Mouse (Mus musculus) testis, adult 2 months (tissue): ENCODE data around the gene Tmem88. TPM values are rescaled to one million over a fixed set of nuclear protein-coding genes. Genes with fewer than 3 reads are reported as not detected.

Experiments
- H3K27ac ChIP-seq: fragments of 200-500 bp; 2 replicates; pipeline ENCODE4 v1.5.1; 2012; ENCODE audit warnings: low read depth, low read length; ENCODE audit not compliant: control insufficient read depth, insufficient read depth
- H3K27me3 ChIP-seq: fragments of 200-500 bp; 2 replicates; pipeline ENCODE4 v1.6.1; 2012; ENCODE audit warnings: mild to moderate bottlenecking, low read length, moderate library complexity; ENCODE audit not compliant: control insufficient read depth, insufficient read depth
- H3K36me3 ChIP-seq: fragments of 200-500 bp; 2 replicates; pipeline ENCODE4 v1.6.1; 2012; ENCODE audit warnings: mild to moderate bottlenecking, low read length; ENCODE audit not compliant: control insufficient read depth, insufficient read depth
- H3K4me1 ChIP-seq: fragments of 200-500 bp; 2 replicates; pipeline ENCODE4 v1.6.1; 2012; ENCODE audit warnings: low read length; ENCODE audit not compliant: control insufficient read depth, insufficient read depth
- H3K4me3 ChIP-seq: fragments of 200-500 bp; 2 replicates; pipeline ENCODE4 v1.5.1; 2012; ENCODE audit warnings: low read depth, mild to moderate bottlenecking, low read length, moderate library complexity, mixed read lengths; ENCODE audit not compliant: control insufficient read depth
- CTCF ChIP-seq: fragments of 200-500 bp; IDR thresholded peaks from 2 replicates; pipeline ENCODE4 v1.5.1; 2012; ENCODE audit warnings: low read depth, mild to moderate bottlenecking, inconsistent platforms, low read length, moderate library complexity; ENCODE audit not compliant: control insufficient read depth, insufficient read depth, insufficient replicate concordance
- POLR2A ChIP-seq: fragments of 200-500 bp; IDR thresholded peaks from 2 replicates; pipeline ENCODE4 v1.6.1; 2012; ENCODE audit warnings: low read depth, mild to moderate bottlenecking, inconsistent platforms, low read length, moderate library complexity; ENCODE audit not compliant: control insufficient read depth
- polyA plus RNA-seq: library from polyadenylated mRNA; depleted of rRNA; stranded (reverse); fragments of >200 nt; gene quantifications from 2 replicates; pipeline ENCODE4 v1.2.3, GENCODE M21; 2012

Tmem88 gene
- polyA plus RNA-seq, 1 experiment: 2.0 TPM

DNA sequence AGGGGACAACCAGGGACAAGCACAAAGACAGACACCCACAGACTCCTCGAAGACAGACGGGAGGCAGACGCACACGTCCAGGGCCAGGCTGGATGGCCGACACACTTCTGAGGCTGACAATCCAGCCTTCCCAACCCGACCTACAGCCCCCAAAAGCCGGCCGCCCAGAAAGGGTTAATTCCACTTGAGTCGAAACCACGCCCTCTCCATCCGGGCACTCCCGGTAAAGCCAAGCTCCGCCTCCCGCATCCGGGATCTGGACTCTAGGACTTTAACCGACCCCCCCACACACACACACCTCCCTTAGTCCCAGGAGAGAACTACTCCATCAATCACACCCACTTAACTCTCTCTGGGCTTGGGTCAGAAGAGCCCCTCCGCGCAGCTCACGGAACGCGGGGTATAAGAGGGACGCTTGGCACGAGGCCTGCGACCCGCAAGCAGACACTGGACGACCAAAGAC is 13.1 kb upstream of the Tmem88 start:
- no peaks in the 10 kb centered on the region for H3K27me3 ChIP-seq
- TF ChIP-seq POLR2A (peak; percentile 59), CTCF (no peak)
- H3K4me1 ChIP-seq: peaks cover 54% of the 10 kb centered on the region
- peak overlapping the region; percentile 93 for H3K4me3 ChIP-seq
- no peaks in the 10 kb centered on the region for H3K36me3 ChIP-seq
- peak overlapping the region; percentile 94 for H3K27ac ChIP-seq

DNA sequence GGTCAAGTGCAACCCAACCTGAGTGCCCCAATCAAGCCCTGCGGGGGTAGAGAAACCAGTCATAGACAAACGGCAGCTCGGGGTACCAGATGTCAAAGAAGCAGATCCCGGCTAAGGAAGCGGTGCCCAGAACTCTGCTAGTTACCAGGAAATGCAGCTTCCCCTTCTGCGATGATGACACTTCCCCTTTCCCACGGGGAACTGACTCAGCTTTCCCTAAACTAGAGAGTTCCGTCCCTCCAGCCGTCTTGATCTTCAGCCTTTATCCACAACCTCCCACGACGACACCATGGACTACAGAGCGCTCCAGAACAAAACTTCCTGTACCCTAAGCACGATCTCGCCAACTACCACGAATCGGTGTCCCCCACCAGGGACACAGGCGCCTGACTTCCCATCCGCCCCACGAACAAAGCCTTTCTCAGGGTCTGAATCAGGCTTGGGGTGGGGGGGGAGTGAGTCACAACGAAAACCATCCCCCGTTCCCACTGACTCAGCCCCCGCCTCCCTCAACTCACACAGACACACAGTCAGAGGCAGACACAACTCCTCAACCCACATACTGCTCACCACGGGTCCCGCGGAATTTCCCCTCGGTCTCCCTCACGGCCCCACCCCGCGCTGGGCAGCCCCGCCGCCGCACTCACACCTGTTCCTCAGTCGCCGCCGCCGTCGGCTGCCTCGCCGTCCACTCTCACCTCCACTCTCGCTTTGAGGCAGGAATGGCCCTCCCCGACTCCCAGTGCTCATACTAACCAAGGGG is 12.5 kb upstream of the Tmem88 start:
- Histone ChIP-seq H3K36me3 (no peaks in the 10 kb centered on the region), H3K4me1 (peaks cover 51% of the 10 kb centered on the region), H3K27me3 (no peaks in the 10 kb centered on the region), H3K27ac (peak overlapping the region; percentile 94), H3K4me3 (peak overlapping the region; percentile 93)
- no peak for TF ChIP-seq CTCF
- TF ChIP-seq POLR2A: peak; percentile 15; the same call in 1 of the 2 replicates

- Histone ChIP-seq H3K36me3 (no peaks in the 10 kb centered on the region), H3K4me1 (peaks cover 46% of the 10 kb centered on the region), H3K27me3 (no peaks in the 10 kb centered on the region), H3K27ac (peak overlapping the region; percentile 94), H3K4me3 (peak overlapping the region; percentile 93)
- no peak for TF ChIP-seq CTCF
- peak; percentile 14; the same call in 1 of the 2 replicates for TF ChIP-seq POLR2A
Measured at GRCm38 (mm10) chr11:69410045-69410309, 11.9 kb upstream of the Tmem88 start.

DNA sequence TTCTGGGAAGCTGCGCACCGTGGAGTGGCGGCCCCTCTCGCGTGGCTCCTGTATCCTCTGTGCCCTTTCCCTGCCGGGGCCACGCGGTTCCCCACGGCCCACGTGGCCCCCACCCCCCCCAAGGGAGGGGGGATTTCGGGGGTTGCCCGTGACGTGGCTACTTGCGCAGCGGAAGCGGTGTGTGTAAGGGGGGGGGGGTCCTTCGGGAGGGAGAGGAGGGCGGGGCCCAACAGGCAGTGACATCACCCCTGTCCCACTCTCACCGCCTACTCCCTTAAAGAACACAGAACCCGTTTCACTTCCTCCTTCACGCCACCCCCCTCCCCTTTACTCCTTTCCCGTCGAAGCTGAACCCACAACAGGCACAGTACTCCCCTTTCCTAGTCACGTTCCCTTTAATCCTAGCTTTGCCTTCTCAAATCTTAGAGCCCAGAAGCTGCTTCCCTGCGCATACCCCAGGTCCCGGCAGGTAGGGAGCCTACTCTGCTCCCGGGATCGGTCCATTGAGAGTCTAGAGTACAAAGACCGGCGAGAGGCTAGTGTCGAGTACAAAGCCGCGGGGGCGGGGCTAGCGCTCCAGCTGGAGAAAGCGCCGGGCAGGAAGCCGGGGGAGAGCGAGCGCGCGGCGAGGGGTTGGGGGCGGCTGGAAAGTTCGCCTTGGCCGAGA is 11.5 kb upstream of the Tmem88 start:
- Histone ChIP-seq H3K27ac (peak overlapping the region; percentile 94), H3K4me1 (peaks cover 41% of the 10 kb centered on the region), H3K36me3 (no peaks in the 10 kb centered on the region)

GRCm38 (mm10) chr11:69408541-69409377 is 10.7 kb upstream of the Tmem88 start:
- H3K4me3 ChIP-seq: peak overlapping the region; percentile 93
- H3K4me1 ChIP-seq: peaks cover 36% of the 10 kb centered on the region
- TF ChIP-seq POLR2A (0 out of 2 replicates have a peak, but pooled peaks have one; percentile 33), CTCF (no peak)
- no peaks in the 10 kb centered on the region for H3K36me3 ChIP-seq
- H3K27me3 ChIP-seq: no peaks in the 10 kb centered on the region
- H3K27ac ChIP-seq: peak overlapping the region; percentile 45

More for the DNA sequence above, 11.5 kb upstream of the Tmem88 start:
- TF ChIP-seq POLR2A: no peak; the same call in 1 of the 2 replicates
- no peak for TF ChIP-seq CTCF
- peak overlapping the region; percentile 93 for H3K4me3 ChIP-seq
- no peaks in the 10 kb centered on the region for H3K27me3 ChIP-seq

DNA sequence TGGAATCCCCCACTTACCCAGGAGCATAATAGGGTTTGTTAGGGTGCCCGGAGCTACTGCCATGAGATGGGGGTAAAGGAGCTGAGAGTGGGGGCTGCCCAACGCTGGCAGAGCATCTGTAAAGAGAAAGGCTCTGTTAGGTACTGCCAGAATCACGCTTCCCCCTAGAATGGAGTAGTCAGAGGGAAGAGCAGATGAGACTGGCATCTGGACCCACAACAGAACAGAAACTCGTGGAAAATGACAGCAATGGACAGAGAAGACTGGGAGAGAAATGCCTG is 9.6 kb upstream of the Tmem88 start:
- H3K27ac ChIP-seq: no peak overlapping the region
- TF ChIP-seq POLR2A: no peak
- TF ChIP-seq CTCF: no peak
- no peak overlapping the region for H3K4me3 ChIP-seq
- H3K4me1 ChIP-seq: peaks cover 28% of the 10 kb centered on the region
- no peaks in the 10 kb centered on the region for H3K36me3 ChIP-seq
- no peaks in the 10 kb centered on the region for H3K27me3 ChIP-seq
